Mouse (Mus musculus) olfactory bulb, adult 2 months (tissue): ENCODE measurements around the gene 1700030K09Rik. TPM values are rescaled to one million over a fixed set of nuclear protein-coding genes. Genes with fewer than 3 reads are reported as not detected.

ENCODE experiments used
- H3K27ac ChIP-seq: fragments of 200-500 bp; 2 replicates; pipeline ENCODE4 v1.5.1; 2012; ENCODE audit warnings: low read depth, low read length; ENCODE audit not compliant: insufficient read depth
- H3K4me1 ChIP-seq: fragments of 200-500 bp; 2 replicates; pipeline ENCODE4 v1.6.1; 2012; ENCODE audit warnings: low read length; ENCODE audit not compliant: control insufficient read depth, insufficient read depth
- H3K4me3 ChIP-seq: fragments of 200-500 bp; 2 replicates; pipeline ENCODE4 v1.5.1; 2012; ENCODE audit warnings: mild to moderate bottlenecking, low read depth, low read length, moderate library complexity; ENCODE audit not compliant: insufficient read depth
- CTCF ChIP-seq: fragments of 200-500 bp; IDR thresholded peaks from 2 replicates; pipeline ENCODE4 v1.5.1; 2012; ENCODE audit warnings: low read depth, mild to moderate bottlenecking, low read length, moderate library complexity; ENCODE audit not compliant: insufficient read depth
- POLR2A ChIP-seq: fragments of 200-500 bp; IDR thresholded peaks from 2 replicates; pipeline ENCODE4 v1.6.1; 2012; ENCODE audit warnings: mild to moderate bottlenecking, low read depth, low read length, moderate library complexity; ENCODE audit not compliant: insufficient read depth
- WGBS: fragments of 180-500 bp; shearing (Covaris S2); methylation state at CpG from one replicate; pipeline ENCODE4 v1.1.7; 2018; 5-methylcytosine and 5-hydroxymethylcytosine counted together
- polyA plus RNA-seq: library from polyadenylated mRNA; stranded (reverse); fragments of >200 nt; gene quantifications from 2 replicates; pipeline ENCODE4 v1.2.4, GENCODE M21; 2012; ENCODE audit warnings: low replicate concordance; ENCODE audit not compliant: missing spikeins, insufficient read depth, insufficient read length

Gene 1700030K09Rik
- not detected in 2 replicates for polyA plus RNA-seq

DNA sequence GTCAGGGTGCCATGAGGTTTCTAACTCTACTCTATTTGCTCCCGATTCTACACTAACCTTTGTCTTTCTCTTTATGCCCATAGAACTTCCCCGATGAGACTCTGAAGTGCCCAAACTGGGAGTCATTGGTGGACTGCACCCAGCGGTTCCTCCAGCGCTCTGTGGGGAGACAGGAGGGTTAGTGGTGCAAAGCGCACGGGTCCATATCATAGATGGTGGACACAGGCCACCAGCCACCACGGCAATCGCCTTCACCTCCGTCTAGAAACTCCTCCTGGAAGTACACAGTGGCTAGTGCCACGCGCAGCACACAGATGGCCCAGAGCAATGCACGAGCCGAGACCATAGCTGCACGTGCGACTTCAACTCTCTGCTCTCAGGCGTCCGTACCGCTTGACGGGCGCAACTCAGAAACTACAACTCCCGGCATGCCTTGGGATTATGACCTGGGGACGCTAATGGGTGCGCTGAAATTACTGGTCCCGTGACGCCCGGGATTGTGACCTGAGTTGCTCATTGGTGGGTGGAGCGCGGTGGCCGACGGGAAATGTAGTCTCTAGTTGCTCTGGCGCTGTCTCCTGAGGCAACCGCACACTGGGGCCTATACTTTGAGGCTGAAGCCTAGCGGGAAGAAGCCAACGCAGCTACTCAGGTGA is at the start of gene 1700030K09Rik, which contains the start of gene Calr3:
1700030K09Rik (plus strand) TSS at position 543 of the 656 bp plus-strand sequence.
Calr3 (minus strand) TSS at position 533 of the 656 bp plus-strand sequence.
- peaks cover 20% of the 10 kb centered on the region for H3K4me1 ChIP-seq
- TF ChIP-seq CTCF (no peak), POLR2A (peak; percentile 57; the same call in 1 of the 2 replicates)
- peak within 1 kb of the TSS; percentile 57; the same call in 1 of the 2 replicates for H3K27ac ChIP-seq
- peak within 1 kb of the TSS; percentile 65 for H3K4me3 ChIP-seq
- whole genome bisulfite sequencing: 6% methylated on average over 34 of the region's 34 CpGs

DNA sequence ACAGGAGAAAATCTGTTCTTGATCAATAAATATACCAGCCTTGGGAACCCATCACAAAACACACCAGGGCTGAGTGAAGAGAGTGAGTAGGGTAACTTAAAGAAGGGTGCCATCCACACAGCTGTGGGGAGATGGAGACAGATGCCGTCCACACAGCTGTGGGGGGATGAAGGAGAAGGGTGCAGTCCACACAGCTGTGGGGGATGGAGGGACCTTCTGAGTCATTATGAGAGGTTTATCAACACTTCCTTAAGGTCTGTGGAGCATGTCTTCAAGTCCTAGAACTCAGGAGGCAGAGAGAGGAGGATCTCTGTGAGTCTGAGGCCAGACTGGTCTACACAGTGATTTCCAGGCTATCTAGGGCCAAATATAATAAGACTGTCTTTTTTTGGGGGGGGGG is 42.3 kb upstream of the 1700030K09Rik start:
- Histone ChIP-seq H3K4me3 (no peak overlapping the region), H3K27ac (no peak overlapping the region; the same call in 1 of the 2 replicates), H3K4me1 (peaks cover 13% of the 10 kb centered on the region; the same call in 1 of the 2 replicates)
- WGBS: 55% methylated on average over 1 of the region's 1 CpGs
- no peak for TF ChIP-seq POLR2A
- no peak for TF ChIP-seq CTCF

DNA sequence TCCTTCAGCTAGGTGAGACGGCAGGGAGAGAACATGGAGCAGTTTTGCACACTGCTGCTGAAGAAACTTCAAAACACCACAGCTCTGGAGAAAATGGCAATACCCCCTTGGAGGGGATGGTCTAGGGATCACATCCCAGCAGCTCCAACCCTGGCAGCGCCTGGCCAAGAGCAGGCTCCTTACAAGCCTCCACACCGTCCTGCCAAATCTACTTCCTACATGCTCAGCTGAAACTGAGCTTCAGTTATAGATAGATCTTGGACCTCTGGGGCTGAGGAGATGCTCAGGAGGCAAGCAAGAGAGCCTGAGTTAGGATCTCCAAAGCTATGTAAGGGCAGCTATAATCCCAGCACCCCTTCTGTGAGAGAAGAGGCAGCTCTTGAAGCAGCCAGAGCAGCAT is 40.7 kb upstream of the 1700030K09Rik start:
- 81% methylated on average over 3 of the region's 3 CpGs for WGBS
- Histone ChIP-seq H3K4me3 (no peak overlapping the region), H3K4me1 (peaks cover 13% of the 10 kb centered on the region; the same call in 1 of the 2 replicates), H3K27ac (no peak overlapping the region)
- TF ChIP-seq POLR2A: no peak

DNA sequence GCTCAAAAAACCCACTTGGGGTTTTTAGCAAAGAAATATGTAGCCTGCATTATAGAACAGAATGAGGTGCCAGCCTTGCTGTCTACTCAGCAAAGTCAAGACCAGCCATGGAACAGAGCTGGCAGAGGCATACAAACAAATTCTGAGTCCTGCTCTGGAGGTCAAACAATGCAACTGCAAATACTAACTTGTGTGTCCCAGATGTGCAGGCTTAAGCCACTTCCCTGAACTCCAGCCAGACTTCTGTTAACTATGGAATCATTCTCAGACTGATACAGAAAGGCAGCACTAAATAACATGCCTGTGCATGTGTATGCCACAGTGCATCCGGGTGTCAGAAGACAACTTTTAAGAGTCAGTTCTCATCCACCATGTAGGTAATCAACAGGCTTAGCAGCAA is 35.8 kb upstream of the 1700030K09Rik start:
- H3K4me3 ChIP-seq: no peak overlapping the region

DNA sequence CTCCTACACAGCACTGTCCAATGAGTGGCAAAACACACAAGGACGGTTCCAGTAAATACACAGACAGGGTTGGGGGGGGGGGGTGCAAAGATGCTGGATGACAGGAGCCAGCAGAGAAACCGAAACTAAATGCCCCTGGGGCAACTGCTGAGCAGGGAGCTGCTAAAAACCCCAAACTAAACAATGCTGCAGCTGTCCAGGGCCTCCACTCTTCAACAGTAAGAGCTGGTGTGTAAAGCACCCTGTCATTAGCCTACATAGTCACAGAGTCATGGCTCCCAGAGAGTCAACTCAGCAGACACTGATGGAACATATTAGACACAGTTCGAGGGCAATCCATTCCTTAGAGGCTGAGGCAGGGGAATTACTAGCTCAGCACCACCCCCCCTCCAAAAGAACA is 34.2 kb upstream of the 1700030K09Rik start:
- peak overlapping the region; percentile 50; the same call in 1 of the 2 replicates for H3K27ac ChIP-seq
- peaks cover 28% of the 10 kb centered on the region for H3K4me1 ChIP-seq
- no peak overlapping the region for H3K4me3 ChIP-seq
- 13% methylated on average over 3 of the region's 3 CpGs for WGBS
- TF ChIP-seq CTCF (no peak), POLR2A (no peak)

More for the DNA sequence above, 35.8 kb upstream of the 1700030K09Rik start:
- 85% methylated on average over 1 of the region's 1 CpGs for WGBS
- Histone ChIP-seq H3K27ac (no peak overlapping the region), H3K4me1 (peaks cover 20% of the 10 kb centered on the region)
- TF ChIP-seq CTCF (no peak), POLR2A (no peak)

DNA sequence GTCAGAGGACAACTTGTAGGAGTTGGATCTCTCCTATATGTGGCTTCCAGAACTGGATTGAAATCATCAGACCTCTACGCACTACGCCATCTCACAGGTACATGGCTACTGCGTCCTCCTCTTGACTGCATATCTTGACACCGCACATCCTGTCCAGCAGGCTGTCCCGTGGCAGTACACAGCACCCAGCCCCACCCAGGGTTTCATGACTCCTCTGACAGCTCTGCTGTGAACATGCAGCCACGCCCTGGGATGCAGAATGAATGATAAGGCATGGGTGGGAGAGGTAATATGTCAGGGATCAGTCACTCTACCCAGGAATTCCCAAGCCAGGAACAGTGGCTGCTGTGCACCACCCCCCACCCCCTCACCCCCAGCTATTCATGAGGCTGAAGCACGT is 29.8 kb upstream of the 1700030K09Rik start:
- Histone ChIP-seq H3K4me1 (peaks cover 49% of the 10 kb centered on the region), H3K27ac (no peak overlapping the region), H3K4me3 (no peak overlapping the region)
- 85% methylated on average over 7 of the region's 7 CpGs for WGBS
- no peak for TF ChIP-seq CTCF
- TF ChIP-seq POLR2A: no peak

DNA sequence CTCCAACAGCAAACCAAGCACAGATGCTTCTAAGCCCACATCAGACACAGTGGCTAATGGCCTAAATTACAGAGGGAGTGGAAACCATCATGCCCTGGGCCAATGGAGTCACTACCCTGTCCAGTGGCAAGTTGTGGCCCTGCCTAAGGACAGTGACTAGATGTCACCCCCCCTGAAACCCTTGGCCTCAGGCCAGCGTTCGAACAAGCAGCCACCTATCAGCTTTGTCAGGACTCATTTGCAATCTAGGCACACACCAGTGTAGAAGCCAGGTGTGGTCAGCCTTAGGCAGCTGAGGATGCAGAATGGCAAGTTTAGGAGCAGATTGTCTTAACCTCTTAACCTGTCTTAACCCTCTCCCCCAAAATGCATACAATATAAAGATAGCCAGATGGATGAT is 28.4 kb upstream of the 1700030K09Rik start:
- WGBS: 58% methylated on average over 2 of the region's 2 CpGs
- Histone ChIP-seq H3K4me3 (no peak overlapping the region), H3K27ac (no peak overlapping the region), H3K4me1 (peaks cover 51% of the 10 kb centered on the region)
- no peak for TF ChIP-seq POLR2A
- TF ChIP-seq CTCF: no peak

DNA sequence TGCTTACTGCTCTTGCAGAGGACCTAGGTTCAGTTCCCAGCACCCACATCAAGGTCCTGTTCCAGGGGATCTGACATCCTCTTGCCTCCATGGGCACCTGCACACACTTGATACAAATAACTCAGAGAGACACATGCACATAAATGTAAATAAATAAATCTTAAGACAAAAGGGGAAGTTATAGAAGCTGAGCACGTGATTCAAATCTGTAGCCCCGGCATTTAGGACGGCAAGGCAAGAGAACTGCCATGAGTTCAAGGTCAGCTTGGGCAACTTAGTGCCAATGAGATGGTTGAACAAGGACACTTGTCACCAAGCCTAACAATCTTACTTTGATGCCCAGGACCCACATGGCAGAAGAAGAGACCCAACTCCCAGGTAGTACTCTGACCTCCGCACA is 25.6 kb upstream of the 1700030K09Rik start:
- H3K4me1 ChIP-seq: peaks cover 38% of the 10 kb centered on the region
- no peak overlapping the region for H3K4me3 ChIP-seq

DNA sequence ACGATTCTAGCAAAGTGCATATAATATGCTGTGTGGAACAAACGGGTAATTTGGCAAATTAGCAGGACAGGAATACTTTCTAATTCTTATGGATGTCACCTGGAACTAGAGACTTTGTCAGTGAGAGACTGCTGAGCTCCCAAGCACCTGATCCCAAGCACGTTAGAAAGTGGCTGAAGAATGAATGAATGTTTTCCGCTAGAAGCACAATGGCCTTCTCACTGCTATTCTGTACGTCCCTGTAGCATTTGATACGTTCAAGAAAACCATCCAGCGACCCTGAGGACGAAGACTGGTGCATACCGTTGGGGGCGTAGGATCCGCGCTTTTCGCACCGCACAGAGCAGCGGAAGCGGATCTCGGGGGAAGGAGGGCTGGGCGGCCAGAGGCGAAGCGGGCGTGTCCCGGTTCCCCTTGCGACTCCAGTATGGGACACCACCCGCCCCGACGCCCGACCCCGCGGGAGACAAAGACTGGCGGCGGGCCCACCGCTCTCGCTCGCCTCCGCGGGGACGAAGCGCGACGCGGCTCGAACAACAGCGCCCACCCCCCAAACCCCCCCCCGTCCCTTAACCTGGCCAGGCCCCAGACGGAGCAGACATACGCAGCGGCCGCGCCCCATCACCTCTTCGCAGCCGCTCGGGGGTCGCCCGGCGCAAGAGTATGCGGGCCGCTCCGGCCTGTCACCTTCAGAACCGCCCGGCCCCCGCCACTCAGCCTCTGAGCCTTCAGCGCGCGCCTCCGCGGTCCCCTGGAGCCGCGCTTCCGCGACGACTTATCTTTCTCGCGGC is 22.9 kb upstream of the 1700030K09Rik start:
- Histone ChIP-seq H3K4me1 (peaks cover 25% of the 10 kb centered on the region), H3K4me3 (peak overlapping the region; percentile 88), H3K27ac (peak overlapping the region; percentile 78)
- under 1% methylated on average over 71 of the region's 73 CpGs for WGBS
- TF ChIP-seq POLR2A (no peak), CTCF (no peak)

More for the DNA sequence above, 25.6 kb upstream of the 1700030K09Rik start:
- WGBS: 92% methylated on average over 4 of the region's 4 CpGs
- TF ChIP-seq POLR2A: no peak
- no peak overlapping the region for H3K27ac ChIP-seq
